ENCODE assay signal across 17 mouse cellular contexts in genomic region chr13:45883791-45884238, GRCm38 (mm10).
DNase-seq lines count a peak whose midpoint lies in the region; ATAC-seq lines count a peak whose summit lies in the region.
"Had no signal": no experiment of that assay in that cellular context is flagged by ENCODE, and none has a peak within 500 bp of the region (broad histone marks: within the 10 kb centered on the region; RNA-seq: fewer than 3 reads in every experiment).

No protein-coding gene starts in this region.

- ATAC-seq in CD4-positive, CD25-positive, alpha-beta regulatory T cell, adult 4 months, result peak; percentile 46
- ATAC-seq: forebrain, embryonic 16.5 days; hindbrain, embryonic 16.5 days; intestine, embryonic 16.5 days had no signal

- intact Hi-C loops in heart, postnatal 10 days (cut with DNase I), result no loop called here

- DNase-seq in heart, adult 11 months, result peak; percentile 71
- no peak for DNase-seq in heart, postnatal 10 days
- DNase-seq in 3134 (ENCODE audit: extremely low read depth, insufficient read length, low spot score), result peak; percentile 71
- DNase-seq in induced T-regulatory cell, adult 2 months (ENCODE audit: low read depth), result peak; percentile 83
- no peak for DNase-seq in cerebellum, adult 18-20 months
- no peak for DNase-seq in embryo, embryonic 10.5 days (ENCODE audit: low spot score)
- no peak for DNase-seq in testis, postnatal 10 days (ENCODE audit: low spot score)
- DNase-seq: adrenal gland, adult 2 months; adrenal gland, postnatal 36 days; cerebellum, adult 8-10 months; cerebellum, postnatal 14 days; gastrocnemius, postnatal 14 days; heart, postnatal 4 days had no signal

Comparison
In these comparisons a context has a peak if more than half of its experiments do, and no peak if none do; other contexts are left out.
1. DNase-seq: peak in heart, adult 11 months (single experiment), 3134 (single experiment) and induced T-regulatory cell, adult 2 months (single experiment); none in heart, postnatal 10 days (0 of 2), cerebellum, adult 18-20 months (0 of 2), embryo, embryonic 10.5 days (single experiment) and testis, postnatal 10 days (single experiment).